Mouse (Mus musculus) liver, embryonic 14.5 days (tissue): ENCODE measurements around the gene Gm17067.

Experiments used
- CTCF ChIP-seq: IDR thresholded peaks from 2 replicates; pipeline ENCODE4 v1.5.1; 2016; ENCODE audit warnings: antibody characterized with exemption, low read depth, control low read depth
- EP300 ChIP-seq: IDR thresholded peaks from 2 replicates; pipeline ENCODE4 v1.6.1; 2016; ENCODE audit warnings: antibody characterized with exemption, low read depth

DNA sequence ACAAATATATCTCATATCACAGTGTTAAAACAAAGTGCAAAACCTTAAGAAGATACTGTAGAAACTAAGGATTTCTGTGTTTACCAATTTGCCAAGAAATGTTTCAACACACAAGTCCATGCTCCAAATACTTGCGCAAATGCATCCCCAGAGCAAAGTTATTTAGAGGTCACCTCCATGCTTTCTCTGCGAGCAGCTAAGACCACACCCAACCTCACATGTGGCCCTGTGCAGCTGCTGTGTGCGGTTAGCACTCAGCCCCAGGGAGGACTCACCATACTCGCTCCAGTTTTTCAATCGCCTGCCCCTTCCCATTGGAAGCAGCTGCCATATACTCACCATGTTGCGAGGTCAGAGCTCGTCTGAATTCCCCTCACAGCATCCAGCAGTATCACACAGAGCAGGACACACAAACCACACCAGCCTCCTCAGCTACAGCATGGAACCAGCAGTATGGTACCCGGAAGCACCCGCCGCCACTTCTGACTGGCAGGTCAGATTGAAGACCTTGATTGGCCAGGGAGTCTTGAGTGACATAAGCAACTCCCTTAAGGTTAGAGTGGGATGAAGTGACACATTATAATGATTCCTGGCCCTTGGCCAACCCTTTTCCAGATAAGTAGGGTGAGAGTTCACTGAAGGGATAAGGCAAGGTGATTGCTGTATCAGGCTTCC, 11.9 kb upstream of the Gm17067 start:
- no peak for TF ChIP-seq CTCF
- TF ChIP-seq EP300 = no peak
